Mouse (Mus musculus) MEL (cell line): ENCODE results near the gene Psmc3.

ENCODE experiments used
- CTCF ChIP-seq, 3 experiments: IDR thresholded peaks in 2 of 3; conservative IDR thresholded peaks in 1 of 3; 2 replicates each; pipeline ENCODE4 v1.5.1; 2011 to 2012; ENCODE audit warnings: low read length in 3 of 3, low read depth in 2 of 3, mild to moderate bottlenecking in 2 of 3, improper control_type of control experiment in 1 of 3, inconsistent platforms in 1 of 3, mixed read lengths in 1 of 3, moderate library complexity in 1 of 3; ENCODE audit not compliant: control insufficient read depth in 1 of 3, insufficient read depth in 1 of 3, poor library complexity in 1 of 3, severe bottlenecking in 1 of 3
- GABPA ChIP-seq: IDR thresholded peaks from 2 replicates; pipeline ENCODE4 v1.6.1; 2012; ENCODE audit warnings: low read depth, mild to moderate bottlenecking, inconsistent platforms, low read length, improper control_type of control experiment, moderate library complexity
- ZC3H11A ChIP-seq: IDR thresholded peaks from 2 replicates; pipeline ENCODE4 v1.6.1; 2012; ENCODE audit warnings: low read depth, mild to moderate bottlenecking, inconsistent platforms, low read length, improper control_type of control experiment

GRCm38 (mm10) chr2:91082844-91083243 lies 29.0 kb downstream of the Psmc3 start:
- TF ChIP-seq GABPA: no peak
- no peak for TF ChIP-seq CTCF (IDR thresholded peaks at IDR 0.05 in 2 of 3, conservative IDR thresholded peaks at IDR 0.05 in 1 of 3; ENCODE audit: control insufficient read depth in 1 of 3, insufficient read depth in 1 of 3, low read depth in 2 of 3, low read length in 3 of 3, poor library complexity in 1 of 3, severe bottlenecking in 1 of 3)
- TF ChIP-seq ZC3H11A: no peak
